Mouse (Mus musculus): ENCODE data around the gene Gm37596. TPM values are rescaled to one million over a fixed set of nuclear protein-coding genes. Genes with fewer than 3 reads are reported as not detected.
"Not testable (repeated sequence)": the region's sequence is repeated elsewhere in the genome, so short reads cannot be mapped to it uniquely, and the experiment has no call there.

Gene Gm37596
- total RNA-seq (2022): not detected

- DNase-seq (ENCODE audit: low spot score): not testable (repeated sequence)
Observed at GRCm38 (mm10) chr3:93692970-93693369, at the start of gene Gm37596. Gene Gm37596 (minus strand): TSS chr3:93693070.

DNA sequence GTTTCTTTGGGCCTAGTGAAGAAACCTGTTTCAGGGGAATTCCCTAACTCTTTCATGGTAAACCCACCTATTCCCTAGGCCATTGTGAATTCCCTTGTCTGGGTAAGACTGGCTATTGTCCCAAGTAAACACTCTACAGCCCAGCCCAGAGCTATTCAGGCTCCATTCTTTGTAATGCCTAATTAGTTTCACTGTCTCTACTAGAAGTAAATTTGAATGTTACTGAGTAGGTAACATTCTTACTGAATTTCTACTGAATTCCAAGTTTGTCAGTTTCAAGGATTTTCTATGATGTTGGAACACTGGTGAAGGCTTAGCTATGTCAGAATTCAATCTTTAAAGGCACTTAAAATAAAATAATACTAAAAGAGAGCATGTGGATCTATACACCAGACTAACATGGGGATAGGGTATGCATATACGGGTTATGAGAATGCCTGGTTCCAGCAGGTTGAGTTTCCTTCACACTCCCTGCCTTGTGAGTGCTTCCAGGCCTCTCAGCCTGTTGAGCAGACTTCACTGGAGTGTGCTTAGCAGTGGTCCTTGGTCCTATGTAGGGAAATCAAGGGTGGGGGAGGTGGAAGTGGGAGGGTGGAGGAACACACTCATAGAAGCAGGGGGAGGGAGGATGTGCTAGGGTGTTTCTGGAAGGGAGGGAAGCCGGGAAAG, 16.2 kb upstream of the Gm37596 start:
- not testable (repeated sequence) for DNase-seq (ENCODE audit: low spot score)

DNA sequence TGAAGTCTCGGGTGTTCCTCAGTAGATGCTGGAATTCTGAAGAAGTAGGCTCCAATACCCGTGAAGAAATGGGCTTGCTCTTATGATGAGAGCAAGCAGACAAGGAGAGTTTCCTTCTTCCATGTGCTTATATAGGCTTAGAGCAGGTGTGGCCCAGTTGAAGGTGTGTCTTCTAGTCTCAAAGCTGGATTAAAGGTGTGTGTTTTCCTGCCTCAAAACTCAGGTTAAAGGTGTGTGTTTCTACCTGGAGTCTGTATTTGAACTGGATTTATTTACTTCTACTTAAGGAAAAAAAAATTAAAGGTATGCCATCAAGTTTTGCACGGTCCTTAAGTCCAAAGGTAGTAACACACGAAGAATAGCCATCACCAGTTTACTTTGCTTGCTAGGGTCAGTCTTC, 16.7 kb downstream of the Gm37596 start, which contains the start of gene Tdpoz1:
Tdpoz1 (minus strand) TSS at position 101 of the 400 bp plus-strand sequence.
- not testable (repeated sequence) for DNase-seq (ENCODE audit: low spot score)

GRCm38 (mm10) chr3:93670805-93671503, 21.9 kb downstream of the Gm37596 start:
- DNase-seq (ENCODE audit: low spot score): not testable (repeated sequence)

DNA sequence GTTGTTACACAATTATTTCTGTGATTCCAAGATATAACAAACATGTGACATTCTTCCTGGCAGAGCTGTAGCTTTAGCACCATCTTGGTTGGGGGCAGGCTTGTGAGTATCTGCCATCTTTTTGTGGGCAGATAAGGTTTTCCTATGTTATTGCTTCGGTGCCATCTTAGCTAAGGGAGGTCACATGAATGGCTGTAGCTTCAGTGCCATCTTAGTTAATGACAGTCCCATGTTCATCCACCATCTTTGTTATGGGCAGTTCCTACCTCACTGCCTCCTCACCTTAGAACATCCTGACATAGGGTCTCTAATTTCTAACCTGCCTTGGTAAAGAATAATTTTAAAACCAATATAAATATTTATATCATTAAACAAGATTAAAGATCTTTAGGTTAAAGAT, 38.6 kb downstream of the Gm37596 start:
- DNase-seq (ENCODE audit: low spot score): no peak

DNA sequence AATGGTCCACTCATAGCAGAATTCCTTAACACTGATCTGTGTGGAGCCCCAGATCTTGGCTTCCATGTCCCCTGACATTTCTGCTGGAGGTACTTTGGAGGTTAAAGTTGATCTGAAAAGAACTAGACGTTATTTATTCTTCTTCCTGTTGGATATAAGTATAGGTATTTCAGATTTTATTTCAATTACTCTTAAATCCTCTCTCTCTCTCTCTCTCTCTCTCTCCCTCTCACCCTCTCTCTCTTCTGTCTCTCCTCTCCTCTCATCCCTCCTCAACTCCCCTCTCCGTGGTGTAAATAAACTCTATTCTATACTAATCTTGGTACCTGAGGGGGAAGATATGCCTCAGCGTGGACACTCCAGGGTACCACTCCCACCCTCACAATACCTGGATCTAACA, 40.3 kb downstream of the Gm37596 start, which contains the start of gene Tdpoz2:
Tdpoz2 (minus strand) TSS at position 101 of the 400 bp plus-strand sequence.
- no peak for DNase-seq (ENCODE audit: low spot score)

Other genes starting within 250 kb of the Gm37596 start
- gene Tchhl1, start 224.3 kb downstream of the Gm37596 start, total RNA-seq (2022): not detected
- 10 to 100 TPM; 59.3 to 66.7 (median 61.4) TPM for gene S100a11, start 172.6 kb downstream of the Gm37596 start, total RNA-seq (2022)
- 10 to 100 TPM; 50.9 to 79.4 (median 56.8) TPM for gene S100a10, start 138.0 kb downstream of the Gm37596 start, total RNA-seq (2022)
- gene Tdpoz2, start 40.4 kb downstream of the Gm37596 start, total RNA-seq (2022): not detected
- not detected for gene Tdpoz1, start 16.8 kb downstream of the Gm37596 start, total RNA-seq (2022)
- not detected for gene Gm5773, start 79.9 kb upstream of the Gm37596 start, total RNA-seq (2022)
- not detected for gene Tdpoz4, start 103.3 kb upstream of the Gm37596 start, total RNA-seq (2022)
- gene Tdpoz3, start 132.9 kb upstream of the Gm37596 start, total RNA-seq (2022): not detected